Mouse (Mus musculus): ENCODE data around the gene Arfip1.

The Arfip1 gene

DNA sequence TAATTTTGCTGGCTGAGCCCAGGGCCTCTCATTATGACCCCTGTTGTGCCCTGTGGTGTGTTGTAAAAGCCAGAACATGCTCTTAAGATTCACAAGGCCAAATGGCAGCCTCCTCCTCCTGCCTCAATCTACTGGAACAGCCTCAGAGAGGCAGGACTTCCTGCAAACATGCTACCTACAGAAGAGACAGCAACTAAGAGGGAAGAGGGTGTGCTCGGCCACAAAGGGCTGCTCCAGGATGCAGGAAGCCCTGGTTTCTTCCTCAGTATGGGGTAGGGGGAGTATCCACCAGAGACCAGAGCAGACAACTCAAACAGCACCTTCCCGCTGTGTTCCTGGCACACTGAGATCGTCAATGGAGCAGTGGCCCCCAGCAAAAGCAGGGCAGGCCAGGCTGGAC, 121.9 kb downstream of the Arfip1 start:
- DNase-seq (ENCODE audit: low read depth, low spot score) = no peak

DNA sequence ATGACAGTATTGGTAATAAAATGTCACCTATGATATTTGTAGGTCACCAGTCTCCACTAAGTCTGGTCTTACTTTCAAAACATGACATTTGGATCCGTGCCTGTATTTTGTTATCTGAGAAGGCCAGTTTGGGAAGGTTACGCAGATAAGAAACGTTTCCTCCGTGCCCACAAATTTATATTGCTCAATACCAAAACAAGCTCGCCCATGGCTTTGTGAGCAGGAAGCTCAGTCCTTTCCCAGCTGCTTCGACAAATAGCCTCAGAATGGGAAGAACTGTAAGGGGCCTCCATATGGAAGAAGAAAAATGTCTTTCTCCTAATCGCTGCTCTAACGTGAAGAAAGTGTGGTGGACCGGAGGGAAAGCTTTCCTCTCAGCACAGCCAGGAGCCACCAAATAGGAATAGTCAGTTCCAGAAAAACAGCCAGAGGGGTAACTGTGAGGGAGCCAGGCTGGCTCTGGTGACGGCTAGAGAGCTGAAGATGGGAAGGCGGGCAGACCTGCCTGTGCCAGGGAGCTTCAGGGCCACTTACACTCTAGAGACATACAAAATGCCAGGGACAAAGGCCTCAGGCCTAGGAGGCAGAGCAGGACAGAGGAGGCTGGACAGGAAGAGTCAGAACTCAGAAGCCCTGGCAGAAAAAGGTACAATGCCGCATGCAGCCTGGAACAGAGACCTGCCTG, 126.5 kb downstream of the Arfip1 start:
- no peak for DNase-seq (ENCODE audit: low read depth, low spot score)

DNA sequence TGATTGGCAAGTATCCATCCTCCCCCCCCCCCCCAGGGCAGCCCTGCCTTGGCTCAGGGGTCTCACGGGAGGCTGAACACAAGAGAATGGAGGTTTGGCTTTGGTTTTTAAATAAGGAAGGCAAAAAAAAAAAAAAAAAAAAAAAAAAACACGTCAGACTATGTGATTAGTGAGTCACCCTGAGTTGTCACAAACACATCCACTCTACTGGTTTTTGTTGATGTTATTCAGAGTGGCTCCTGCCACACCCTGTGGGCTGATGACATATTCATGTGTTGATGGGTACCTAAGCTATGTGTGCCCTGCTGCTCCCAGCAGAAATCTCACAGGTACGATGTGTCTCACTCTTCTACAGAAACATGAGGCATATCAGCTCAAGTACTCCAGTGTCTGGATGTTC, 131.8 kb downstream of the Arfip1 start:
- DNase-seq (ENCODE audit: low read depth, low spot score) = no peak

DNA sequence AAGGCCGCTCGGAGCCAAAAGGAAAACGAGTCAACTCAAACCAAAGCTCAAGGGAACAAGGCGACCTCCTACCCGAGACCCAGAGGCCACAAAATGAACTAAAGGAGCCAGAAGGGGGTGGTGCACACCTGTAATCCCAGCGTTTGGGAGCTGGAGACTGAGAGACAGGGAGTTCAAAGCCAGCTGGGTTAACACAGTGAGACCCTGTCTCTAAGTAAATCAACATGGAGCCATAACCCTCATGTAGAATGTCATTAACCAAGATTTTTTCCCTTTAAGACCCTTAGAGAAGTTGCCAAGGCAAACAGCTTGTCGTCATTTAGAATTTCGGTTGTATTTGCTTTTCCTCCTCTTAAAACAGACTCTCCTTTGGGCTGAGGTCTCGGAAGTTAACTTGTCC, 133.4 kb downstream of the Arfip1 start:
- no peak for DNase-seq (ENCODE audit: low read depth, low spot score)

DNA sequence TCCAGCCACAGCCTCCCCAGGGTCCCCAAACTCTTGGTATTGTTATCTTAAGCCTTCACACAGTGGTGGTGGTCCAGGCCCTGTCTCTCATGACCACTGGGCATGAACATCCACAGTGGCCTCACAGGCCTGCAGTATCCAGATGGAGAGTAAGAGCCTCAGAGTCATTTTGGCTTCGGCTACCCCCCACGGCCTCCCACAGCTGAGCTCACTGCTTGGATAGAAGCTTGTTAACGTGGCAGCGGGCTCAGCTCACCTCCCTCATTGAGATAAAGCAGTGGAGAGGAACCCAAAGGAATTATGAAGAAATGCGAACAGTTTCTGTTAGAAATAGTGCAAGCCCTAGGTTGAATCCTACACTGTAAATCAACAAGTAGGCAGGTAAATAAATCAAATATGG, 134.6 kb downstream of the Arfip1 start:
- no peak for DNase-seq (ENCODE audit: low read depth, low spot score)
